Mouse (Mus musculus) neural tube, embryonic 15.5 days (tissue): ENCODE data around the gene Gm12790. TPM values are rescaled to one million over a fixed set of nuclear protein-coding genes. Genes with fewer than 3 reads are reported as not detected.
"Not testable (repeated sequence)": the region's sequence is repeated elsewhere in the genome, so short reads cannot be mapped to it uniquely, and the experiment has no call there.

Experiments
- ATAC-seq: fragments of 200-750 bp; cut with Nextera tagmentation; 2 replicates; pipeline ENCODE4 v1.8.0; 2017; ENCODE audit warnings: mild to moderate bottlenecking, moderate TSS enrichment, moderate library complexity; ENCODE audit not compliant: low FRiP score
- H3K27ac ChIP-seq: fragments of 300-500 bp; sonication (generic); replicated peaks from 2 replicates; pipeline ENCODE4 v1.5.1; 2015; ENCODE audit warnings: mild to moderate bottlenecking, inconsistent platforms
- H3K27me3 ChIP-seq: fragments of 300-500 bp; sonication (generic); replicated peaks from 2 replicates; pipeline ENCODE4 v1.6.1; 2015; ENCODE audit warnings: inconsistent platforms
- H3K36me3 ChIP-seq: fragments of 300-500 bp; sonication (generic); 2 replicates; pipeline ENCODE4 v1.6.1; 2015; ENCODE audit warnings: inconsistent platforms
- H3K4me1 ChIP-seq: fragments of 300-500 bp; sonication (generic); 2 replicates; pipeline ENCODE4 v1.6.1; 2015; ENCODE audit warnings: inconsistent platforms
- H3K4me2 ChIP-seq: fragments of 300-500 bp; sonication (generic); 2 replicates; pipeline ENCODE4 v1.6.1; 2015; ENCODE audit warnings: inconsistent platforms, mild to moderate bottlenecking, moderate library complexity
- H3K4me3 ChIP-seq: fragments of 300-500 bp; sonication (generic); replicated peaks from 2 replicates; pipeline ENCODE4 v1.5.1; 2015; ENCODE audit warnings: mild to moderate bottlenecking, inconsistent platforms
- H3K9ac ChIP-seq: fragments of 300-500 bp; sonication (generic); replicated peaks from 2 replicates; pipeline ENCODE4 v1.6.1; 2015; ENCODE audit warnings: mild to moderate bottlenecking, inconsistent platforms
- H3K9me3 ChIP-seq: fragments of 300-500 bp; sonication (generic); replicated peaks from 2 replicates; pipeline ENCODE4 v1.6.1; 2016; ENCODE audit warnings: inconsistent platforms
- WGBS: fragments of 180-500 bp; shearing (Covaris S2); methylation state at CpG from one replicate; pipeline ENCODE4 v1.1.7; 2015; ENCODE audit warnings: mixed read lengths; 5-methylcytosine and 5-hydroxymethylcytosine counted together
- polyA plus RNA-seq: library from polyadenylated mRNA; unstranded; fragments of >200 nt; fragmentation: Nextera tagmentation; extraction: Ambion mirVana; gene quantifications from 2 replicates; pipeline ENCODE4 v1.2.1, GENCODE M21; 2015

Gm12790 gene
- not detected in 2 replicates for polyA plus RNA-seq

GRCm38 (mm10) chr4:101980949-101981348 lies at the start of gene Gm12790:
Gm12790 (minus strand) TSS chr4:101981049.
- ATAC-seq, H3K27ac ChIP-seq, H3K4me1 ChIP-seq, H3K4me2 ChIP-seq, H3K36me3 ChIP-seq, H3K9ac ChIP-seq, H3K27me3 ChIP-seq, H3K4me3 ChIP-seq, H3K9me3 ChIP-seq: not testable (repeated sequence)
- 92% methylated on average over 1 of the region's 5 CpGs for WGBS

- no peaks in the 10 kb centered on the region for H3K9me3 ChIP-seq
- H3K4me1 ChIP-seq = no peaks in the 10 kb centered on the region
- no peak overlapping the region for H3K4me2 ChIP-seq
- WGBS = 90% methylated on average over 6 of the region's 6 CpGs
- no peaks in the 10 kb centered on the region for H3K36me3 ChIP-seq
- no peak for ATAC-seq
- no peaks in the 10 kb centered on the region for H3K27me3 ChIP-seq
- no peak overlapping the region for H3K9ac ChIP-seq
- no peak overlapping the region for H3K4me3 ChIP-seq
- no peak overlapping the region for H3K27ac ChIP-seq
Observed at GRCm38 (mm10) chr4:102026619-102027018, 45.8 kb upstream of the Gm12790 start.

- Histone ChIP-seq H3K27me3 (no peaks in the 10 kb centered on the region), H3K4me3 (no peak overlapping the region), H3K4me1 (no peaks in the 10 kb centered on the region), H3K27ac (no peak overlapping the region), H3K36me3 (no peaks in the 10 kb centered on the region), H3K4me2 (peak overlapping the region; percentile 17; the same call in 1 of the 2 replicates), H3K9ac (no peak overlapping the region), H3K9me3 (no peaks in the 10 kb centered on the region)
- ATAC-seq = peak; percentile 85
- 41% methylated on average over 15 of the region's 15 CpGs for WGBS
Observed at GRCm38 (mm10) chr4:101998267-101998922, 17.5 kb upstream of the Gm12790 start.

- H3K36me3 ChIP-seq = no peaks in the 10 kb centered on the region
- no peak for ATAC-seq
- WGBS = 88% methylated on average over 5 of the region's 5 CpGs
- no peak overlapping the region for H3K4me3 ChIP-seq
- no peaks in the 10 kb centered on the region for H3K4me1 ChIP-seq
- H3K27ac ChIP-seq = no peak overlapping the region
- no peak overlapping the region for H3K4me2 ChIP-seq
- no peaks in the 10 kb centered on the region for H3K9me3 ChIP-seq
- H3K9ac ChIP-seq = no peak overlapping the region
- H3K27me3 ChIP-seq = no peaks in the 10 kb centered on the region
Observed at GRCm38 (mm10) chr4:101997426-101997825, 16.6 kb upstream of the Gm12790 start.

- ATAC-seq, H3K4me3 ChIP-seq, H3K9me3 ChIP-seq, H3K27ac ChIP-seq, H3K4me2 ChIP-seq, H3K4me1 ChIP-seq, H3K27me3 ChIP-seq, H3K9ac ChIP-seq, H3K36me3 ChIP-seq: not testable (repeated sequence)
- WGBS = 92% methylated on average over 2 of the region's 2 CpGs
Observed at GRCm38 (mm10) chr4:101986326-101986725, 5.5 kb upstream of the Gm12790 start, which contains the start of gene Gm12789. Gm12789 (plus strand) TSS chr4:101986626.

- Histone ChIP-seq H3K4me1 (no peaks in the 10 kb centered on the region), H3K4me2 (no peak overlapping the region), H3K36me3 (no peaks in the 10 kb centered on the region), H3K4me3 (no peak overlapping the region), H3K27me3 (no peaks in the 10 kb centered on the region), H3K9me3 (no peaks in the 10 kb centered on the region), H3K9ac (no peak overlapping the region), H3K27ac (no peak overlapping the region)
- WGBS = 61% methylated on average over 5 of the region's 5 CpGs
- ATAC-seq = no peak
Observed at GRCm38 (mm10) chr4:101985678-101986077, 4.8 kb upstream of the Gm12790 start.

- not testable (repeated sequence) for ATAC-seq, H3K27me3 ChIP-seq, H3K4me2 ChIP-seq, H3K9ac ChIP-seq, H3K27ac ChIP-seq, H3K4me3 ChIP-seq, H3K9me3 ChIP-seq, H3K36me3 ChIP-seq, H3K4me1 ChIP-seq
- WGBS = 92% methylated on average over 2 of the region's 2 CpGs
Observed at GRCm38 (mm10) chr4:101940107-101940506, 40.7 kb downstream of the Gm12790 start, which contains the start of gene Gm12794. Gm12794 (plus strand) TSS chr4:101940407.

Other genes with a start within 250 kb of the Gm12790 start
- not detected in 2 replicates for gene B020004J07Rik, start 137.0 kb downstream of the Gm12790 start, polyA plus RNA-seq
- not detected in 2 replicates for gene C130073F10Rik, start 87.3 kb downstream of the Gm12790 start, polyA plus RNA-seq
- not detected in 2 replicates for gene Gm12800, start 71.9 kb downstream of the Gm12790 start, polyA plus RNA-seq
- not detected in 2 replicates for gene Gm12794, start 40.6 kb downstream of the Gm12790 start, polyA plus RNA-seq
- not detected in 2 replicates for gene Gm12789, start 5.6 kb upstream of the Gm12790 start, polyA plus RNA-seq
- gene Pde4b, start 106.5 kb upstream of the Gm12790 start, polyA plus RNA-seq = 38.9 and 40.9 TPM in 2 replicates